Mouse (Mus musculus) heart, adult 8-10 months (tissue): ENCODE measurements around the gene Lexm. TPM values are rescaled to one million over a fixed set of nuclear protein-coding genes. Genes with fewer than 3 reads are reported as not detected.

Experiments
- DNase-seq: peaks from one replicate; pipeline ENCODE4 v3.0.0; 2022; ENCODE audit warnings: low spot score
- total RNA-seq, 4 experiments: library from RNA; stranded (reverse); gene quantifications; 2 replicates each; pipeline ENCODE4 v1.2.4; 2022

Gene Lexm
- total RNA-seq, 4 experiments from 2014 or later: not detected

DNA sequence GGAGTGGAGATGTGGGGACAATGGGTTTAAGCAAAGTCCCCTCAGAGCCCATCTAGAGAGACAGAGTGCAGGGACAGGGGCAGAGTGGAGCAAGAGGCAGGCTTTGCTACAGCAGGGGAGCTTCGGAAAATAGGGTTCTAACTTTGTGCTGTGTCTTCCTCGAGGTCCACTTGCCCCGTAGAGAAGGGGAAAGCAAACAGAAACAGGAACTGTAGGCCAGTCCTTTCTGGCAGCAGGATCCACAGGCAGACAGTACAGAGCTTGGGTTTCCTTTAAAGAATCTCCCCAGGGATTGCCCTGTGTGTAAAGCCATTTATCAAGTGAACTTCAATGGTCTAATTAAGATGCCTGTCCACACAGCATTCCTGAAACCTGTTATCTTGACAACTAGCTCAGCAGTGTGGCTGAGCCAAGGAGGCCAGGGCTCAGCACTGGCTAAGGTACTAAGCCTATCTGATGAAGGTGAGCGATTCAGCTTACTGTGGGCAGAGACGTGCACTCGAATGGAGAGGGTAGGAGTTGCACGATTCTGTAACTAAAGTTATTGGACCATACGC is 71.1 kb downstream of the Lexm start:
- no peak for DNase-seq

DNA sequence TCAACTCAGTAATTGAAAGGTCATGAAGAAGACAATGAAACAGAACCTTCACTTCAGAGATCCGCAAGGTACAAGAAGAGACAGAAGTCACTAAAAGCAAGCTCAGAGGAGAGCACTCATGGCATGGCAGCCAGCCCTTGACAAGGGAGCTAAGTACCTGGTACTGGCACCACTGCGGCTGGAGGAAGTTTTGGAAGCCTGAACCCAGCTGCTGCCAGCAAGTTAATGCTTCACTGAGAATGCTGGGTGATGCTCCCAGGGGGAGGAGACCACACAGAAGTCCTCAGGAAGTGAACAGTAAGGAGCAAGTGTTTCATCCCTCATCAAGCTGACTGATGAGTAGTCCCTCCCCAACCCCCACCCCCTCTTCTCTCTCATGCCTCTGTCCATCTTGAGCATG is 74.8 kb downstream of the Lexm start:
- no peak for DNase-seq

DNA sequence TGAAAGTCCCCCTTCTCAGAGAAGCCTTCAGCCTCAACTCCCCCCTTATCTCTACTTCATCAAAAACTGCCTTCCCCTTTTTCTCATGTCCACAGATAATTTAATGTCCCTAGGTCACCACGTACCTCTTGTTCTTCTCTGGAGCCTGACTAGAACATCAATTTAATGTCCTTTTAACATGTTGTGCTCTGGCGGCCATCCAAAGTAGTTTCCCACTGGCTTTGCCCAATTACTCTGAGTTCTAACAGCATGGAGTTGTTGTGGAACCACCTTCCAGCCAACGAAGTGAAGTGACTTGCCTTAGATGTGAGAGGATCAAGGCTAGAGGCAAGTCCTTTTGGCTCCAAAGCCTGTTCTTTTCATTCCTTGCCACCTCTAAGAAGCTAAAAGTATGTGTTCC is 75.5 kb downstream of the Lexm start:
- DNase-seq: no peak

Other genes starting within 250 kb of the Lexm start
- gene Pcsk9, start 152.9 kb downstream of the Lexm start, total RNA-seq: not detected
- gene Bsnd, start 125.0 kb downstream of the Lexm start, total RNA-seq: not detected
- 1 to 10 TPM; 1.7 to 2.0 (median 1.8) TPM for gene Dhcr24, start 56.2 kb downstream of the Lexm start, total RNA-seq
- gene Ttc22, start 5.2 kb upstream of the Lexm start, total RNA-seq: under 1 TPM in 2 of 4 experiments, not detected in 2; 0.11 to 0.16 TPM
- 1 to 10 TPM; 3.9 to 5.7 (median 5.3) TPM for gene Pars2, start 33.8 kb upstream of the Lexm start, total RNA-seq
- gene Ttc4, start 61.7 kb upstream of the Lexm start, total RNA-seq: 10 to 100 TPM; 17.1 to 20.9 (median 19.0) TPM
- gene Mroh7, start 113.7 kb upstream of the Lexm start, total RNA-seq: 1 to 10 TPM in 1 of 4 experiments, under 1 TPM in 3; 0.25 to 1.7 (median 0.40) TPM
- gene Fam151a, start 116.6 kb upstream of the Lexm start, total RNA-seq: under 1 TPM; 0.14 to 0.47 (median 0.19) TPM
- gene Acot11, start 187.8 kb upstream of the Lexm start, total RNA-seq: 10 to 100 TPM; 26.2 to 44.3 (median 36.4) TPM